Mouse (Mus musculus): Measurements from ENCODE around the gene Hsph1.

DNA sequence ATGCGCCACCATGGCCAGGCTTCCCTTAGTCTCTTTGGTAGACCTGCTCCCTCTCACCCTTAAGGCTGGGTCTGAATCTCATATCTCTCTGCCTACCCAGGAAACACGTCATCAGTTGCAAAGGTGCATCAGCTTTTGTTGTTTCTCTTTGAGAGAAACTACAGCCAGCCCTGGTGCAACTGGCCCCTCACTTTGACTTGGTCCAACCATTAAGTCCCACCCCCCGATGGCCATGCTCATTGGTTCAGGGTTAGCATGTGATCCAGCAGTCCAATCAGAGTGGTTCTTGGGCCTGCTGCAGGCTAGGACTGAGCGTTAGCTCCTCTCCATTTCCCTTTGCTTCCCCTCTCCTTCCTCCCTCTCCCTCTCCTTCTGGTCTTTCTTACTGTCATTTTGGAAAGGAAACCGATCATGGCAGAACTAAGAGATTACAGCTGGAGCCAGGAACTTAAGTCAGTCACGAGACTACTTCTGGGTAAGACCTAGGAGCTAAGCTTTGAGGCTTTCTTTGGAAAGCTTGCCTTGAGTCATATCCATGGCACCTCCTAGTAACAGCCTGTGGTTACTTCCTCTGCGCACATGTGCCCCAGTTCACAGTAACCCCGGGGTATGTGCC, 5.2 kb upstream of the Hsph1 start:
- no peak for TF ChIP-seq CTCF (IDR thresholded peaks at IDR 0.05; ENCODE audit: borderline replicate concordance, insufficient read depth, low read depth, low read length)
- no peak for TF ChIP-seq POLR2A (IDR thresholded peaks at IDR 0.05; ENCODE audit: borderline replicate concordance, insufficient read depth, low read length)
